Mouse (Mus musculus) ZHBTc4 (cell line): ENCODE results near the gene Hcfc1.

Source experiments
- DNase-seq: peaks from one replicate; pipeline ENCODE4 v3.0.0-alpha.2; 2011; ENCODE audit warnings: low read depth, low spot score

Hcfc1 gene

GRCm38 (mm10) chrX:73942294-73942693 lies 23.9 kb downstream of the Hcfc1 start:
- DNase-seq, result no peak

DNA sequence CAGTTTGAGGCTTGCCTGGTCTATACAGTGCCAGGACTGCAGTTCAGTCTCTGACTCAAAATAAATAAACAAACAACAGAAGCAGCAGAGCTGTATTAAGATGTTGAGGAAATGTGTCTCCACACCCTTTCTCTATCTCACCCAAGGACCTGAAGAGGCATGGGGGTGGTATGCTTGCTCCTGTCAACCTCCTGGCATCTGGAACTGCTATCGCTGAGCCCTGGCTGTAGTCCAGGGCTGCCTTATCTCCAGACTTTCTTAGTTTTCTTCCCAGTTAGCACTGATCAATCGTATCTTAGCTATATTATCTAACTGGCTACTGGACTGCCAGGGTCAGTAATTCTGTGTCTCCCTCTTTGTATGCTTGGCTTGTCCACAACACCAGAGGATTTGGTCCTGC lies 24.3 kb downstream of the Hcfc1 start:
- no peak for DNase-seq

DNA sequence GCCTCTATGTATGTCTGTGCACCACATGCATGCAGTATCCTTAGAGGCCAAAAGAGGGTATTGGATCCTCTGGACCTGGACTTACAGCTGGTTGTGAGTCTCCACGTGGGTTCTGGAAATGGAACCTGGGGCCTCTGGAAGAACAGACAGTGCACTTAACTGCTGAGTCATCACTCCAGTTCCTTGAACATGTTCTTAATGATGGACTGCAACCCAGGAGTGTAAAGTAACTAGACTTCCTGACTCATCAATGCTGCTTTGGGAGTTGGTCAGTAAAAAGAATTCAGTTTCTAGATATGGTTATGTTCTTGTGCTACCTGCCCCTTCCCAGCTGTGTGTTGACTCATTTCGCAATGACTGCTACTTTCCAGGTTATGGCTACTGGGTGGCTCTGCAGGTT lies 34.3 kb downstream of the Hcfc1 start:
- no peak for DNase-seq

- peak; percentile 96 for DNase-seq
Measured at GRCm38 (mm10) chrX:73930402-73931062, 35.6 kb downstream of the Hcfc1 start, which contains the start of gene Renbp. Gene Renbp (minus strand): TSS chrX:73930850.

DNA sequence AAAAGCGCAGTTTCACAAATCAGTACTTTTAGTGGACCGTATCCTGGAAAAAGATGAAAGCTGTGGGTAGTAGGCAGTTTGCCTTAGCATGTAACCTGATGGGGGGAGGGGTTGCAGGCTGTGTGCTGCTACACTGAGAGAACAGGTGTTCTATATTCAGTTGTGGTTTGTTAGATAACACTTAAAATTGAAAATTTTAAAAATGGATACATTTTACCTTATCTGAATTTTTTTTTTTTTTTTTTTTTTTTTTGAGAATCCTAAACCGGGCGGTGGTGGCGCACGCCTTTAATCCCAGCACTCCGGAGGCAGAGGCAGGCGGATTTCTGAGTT lies 43.6 kb downstream of the Hcfc1 start:
- DNase-seq, result no peak

DNA sequence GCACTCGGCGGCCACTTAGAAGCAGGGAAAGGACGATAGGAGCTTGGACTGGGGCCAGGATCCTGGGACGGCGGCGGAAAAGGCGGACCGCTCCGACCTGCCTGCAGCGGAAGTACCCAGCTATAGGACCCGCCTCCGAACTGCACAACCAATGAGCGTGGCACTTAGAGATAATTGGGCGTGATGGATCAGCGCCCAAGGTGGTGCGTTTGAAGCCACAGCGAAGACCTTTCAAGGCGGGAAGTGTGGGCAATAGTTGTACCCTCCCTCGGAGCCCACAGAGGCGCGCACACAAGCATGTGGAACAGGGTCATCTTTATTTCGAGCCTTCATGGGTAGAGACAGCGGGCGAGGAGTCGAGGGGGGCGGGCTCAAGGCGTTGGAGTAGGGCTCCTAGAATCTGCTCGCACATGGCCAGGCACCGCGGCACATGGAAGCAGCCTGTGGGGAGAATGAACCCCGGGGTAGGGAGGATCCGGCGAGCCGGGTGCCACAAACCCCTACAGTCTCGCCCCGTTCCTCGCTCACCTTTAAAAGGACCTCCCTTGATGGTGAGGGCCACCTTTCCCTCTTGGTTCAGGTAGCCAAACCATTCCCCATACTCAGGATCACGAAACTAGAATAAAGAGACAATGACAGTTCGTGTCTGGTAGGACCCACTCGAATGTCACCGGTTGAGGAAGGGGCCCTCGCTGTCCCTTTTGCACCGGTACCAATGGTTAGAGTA lies 44.2 kb downstream of the Hcfc1 start, which contains the start of the genes Arhgap4 and Naa10:
Gene Arhgap4 (minus strand): TSS at position 48 of the 727 bp plus-strand sequence.
Gene Naa10 (minus strand): TSS at position 122 of the 727 bp plus-strand sequence.
- peak; percentile 93 for DNase-seq

DNA sequence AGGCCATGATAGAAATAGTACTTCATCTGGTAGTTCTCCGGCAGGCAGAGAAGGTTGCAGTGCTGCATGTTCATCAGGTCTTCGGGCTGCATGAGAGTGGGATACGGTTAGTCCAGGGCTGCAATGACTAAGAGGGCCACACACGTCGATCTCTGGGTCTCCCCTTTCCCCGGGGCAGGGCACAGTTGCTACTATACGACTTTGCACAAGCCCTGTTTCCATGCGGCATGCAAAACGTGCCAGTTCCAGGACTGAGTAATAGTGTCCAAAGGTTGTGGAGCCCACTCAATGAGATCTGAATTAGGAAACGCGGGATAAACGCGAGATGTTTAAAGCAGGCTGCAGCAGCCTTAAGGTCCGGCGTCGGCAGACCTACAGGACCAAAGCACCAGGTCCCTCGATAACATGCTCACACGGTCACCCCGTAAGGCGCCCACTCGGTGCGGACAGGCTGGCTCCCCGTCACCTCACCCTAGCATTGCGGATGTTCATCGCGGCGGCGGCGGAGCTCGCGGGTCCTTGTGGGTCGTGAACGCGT lies 44.8 kb downstream of the Hcfc1 start:
- DNase-seq, result no peak

- no peak for DNase-seq
Measured at GRCm38 (mm10) chrX:73918631-73919030, 47.5 kb downstream of the Hcfc1 start.

DNA sequence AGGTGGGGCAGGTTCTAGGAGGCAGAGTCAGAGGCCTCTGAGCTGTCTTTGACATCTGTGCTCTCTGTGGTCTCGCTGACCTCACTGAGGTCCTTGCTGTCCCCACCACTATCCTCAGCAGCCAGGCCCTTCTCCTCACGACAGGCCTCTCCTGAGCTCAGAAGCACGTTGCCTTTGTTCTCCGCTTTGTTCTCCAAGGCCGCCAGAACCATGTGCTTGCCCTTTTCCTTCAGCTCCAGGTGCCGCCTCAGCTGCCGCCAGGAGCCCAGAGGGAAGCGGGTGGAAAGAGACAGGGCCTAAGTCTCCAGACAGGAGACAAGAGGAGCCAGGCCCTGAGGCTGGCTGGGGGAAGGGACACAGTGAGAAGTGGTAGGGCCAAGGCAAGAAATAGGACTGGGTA lies 49.2 kb downstream of the Hcfc1 start:
- DNase-seq, result peak; percentile 9

DNA sequence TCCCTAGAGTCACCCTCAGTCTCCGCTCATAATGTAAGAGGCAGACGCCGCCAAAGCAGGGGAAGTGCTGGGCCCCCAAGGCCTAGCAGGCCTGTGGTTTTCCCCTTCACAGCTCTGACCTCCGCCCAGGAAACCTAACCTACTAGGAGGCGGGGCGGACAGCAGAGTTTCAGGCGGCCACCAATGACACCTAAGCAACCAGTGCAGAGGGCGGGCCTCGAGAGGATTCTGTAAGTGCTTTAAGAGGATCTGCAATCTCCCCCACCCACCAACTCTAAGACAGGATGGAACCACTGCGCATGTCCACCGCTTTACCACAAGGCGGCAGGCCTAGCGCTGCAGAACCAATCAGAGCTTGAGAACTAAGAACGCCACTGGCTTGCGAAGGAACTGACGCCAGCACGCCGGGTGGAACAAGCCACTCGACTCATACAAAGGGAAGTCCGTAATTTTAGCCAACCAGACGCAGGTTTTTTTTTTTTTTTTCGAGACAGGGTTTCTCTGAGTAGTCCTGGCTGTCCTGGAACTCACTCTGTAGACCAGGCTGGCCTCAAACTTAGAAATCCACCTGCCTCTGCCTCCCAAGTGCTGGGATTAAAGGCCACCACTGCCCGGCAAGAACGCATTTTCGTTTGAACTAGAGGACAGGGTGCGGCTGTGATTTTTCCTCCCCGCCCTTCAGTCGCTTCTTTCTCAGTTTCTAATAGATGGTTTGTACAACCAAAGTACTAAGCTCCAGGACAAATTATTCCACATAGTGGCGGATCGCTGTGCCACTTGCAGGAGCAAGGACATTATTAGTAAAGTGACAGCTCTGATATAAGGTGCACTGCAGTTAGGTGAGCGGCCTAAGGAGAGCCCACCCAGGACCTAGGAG lies 51.1 kb downstream of the Hcfc1 start:
- DNase-seq, result peak; percentile 98

GRCm38 (mm10) chrX:73911588-73911987 lies 54.6 kb downstream of the Hcfc1 start:
- DNase-seq, result no peak

GRCm38 (mm10) chrX:73911156-73911555 lies 55.0 kb downstream of the Hcfc1 start:
- peak; percentile 36 for DNase-seq

GRCm38 (mm10) chrX:73910451-73910850 lies 55.7 kb downstream of the Hcfc1 start:
- no peak for DNase-seq

GRCm38 (mm10) chrX:73910049-73910448 lies 56.1 kb downstream of the Hcfc1 start:
- DNase-seq, result no peak

- no peak for DNase-seq
Measured at GRCm38 (mm10) chrX:73897959-73898358, 68.2 kb downstream of the Hcfc1 start.

- peak; percentile 56 for DNase-seq
Measured at GRCm38 (mm10) chrX:73895719-73896118, 70.4 kb downstream of the Hcfc1 start, which contains the start of gene L1cam. Gene L1cam (minus strand): TSS chrX:73896105.

GRCm38 (mm10) chrX:73892833-73893232 lies 73.3 kb downstream of the Hcfc1 start:
- no peak for DNase-seq
